8 mouse cellular contexts compared by ENCODE assay signal in genomic region chr8:86585118-86585517, GRCm38 (mm10). TPM values are rescaled to one million over a fixed set of nuclear protein-coding genes. Genes with fewer than 3 reads are reported as not detected.
DNase-seq lines count a peak whose midpoint lies in the region; ATAC-seq and TF ChIP-seq lines count a peak whose summit lies in the region.

No protein-coding gene starts in this region.

- H3ac ChIP-seq in myocyte (ENCODE audit: control insufficient read depth, insufficient read length): no peak overlapping the region

- H3K4me3 ChIP-seq in erythroblast, embryonic 14.5 days (replicated peaks): peak overlapping the region; percentile 56
- peak overlapping the region; percentile 57 for H3K4me3 ChIP-seq in heart, embryonic 13.5 days
- H3K4me3 ChIP-seq in kidney, postnatal 0 days (replicated peaks; ENCODE audit: low read depth, low read length): peak overlapping the region; percentile 29
- peak overlapping the region; percentile 52 for H3K4me3 ChIP-seq in liver, embryonic 11.5 days (ENCODE audit: low read depth, low read length)
- no peak overlapping the region for H3K4me3 ChIP-seq in myocyte

- no peaks in the 10 kb centered on the region for H3K79me2 ChIP-seq in myocyte (ENCODE audit: control insufficient read depth, insufficient read depth)

- peaks cover 9% of the 10 kb centered on the region for H3K4me1 ChIP-seq in erythroblast, embryonic 14.5 days (ENCODE audit: control insufficient read depth)
- H3K4me1 ChIP-seq in heart, embryonic 13.5 days: peaks cover 5% of the 10 kb centered on the region; the same call in 1 of the 2 replicates
- H3K4me1 ChIP-seq in kidney, postnatal 0 days (replicated peaks; ENCODE audit: insufficient read depth, low read length): no peaks in the 10 kb centered on the region
- H3K4me1 ChIP-seq in liver, embryonic 11.5 days (replicated peaks; ENCODE audit: control insufficient read depth, insufficient read depth, low read length): no peaks in the 10 kb centered on the region

- TF ChIP-seq POLR2A in myocyte (IDR thresholded peaks at IDR 0.05; ENCODE audit: insufficient read length, low read depth): no peak

- peak overlapping the region; percentile 72 for H3K9ac ChIP-seq in heart, embryonic 13.5 days
- H3K9ac ChIP-seq in kidney, postnatal 0 days (ENCODE audit: low read depth, low read length): no peak overlapping the region
- no peak overlapping the region; the same call in 1 of the 2 replicates for H3K9ac ChIP-seq in liver, embryonic 11.5 days (ENCODE audit: low read depth, low read length)

- peak; percentile 87 for DNase-seq in CD4-positive, CD25-positive, alpha-beta regulatory T cell, adult 2 months (ENCODE audit: low read depth, low spot score)
- peak; percentile 79 for DNase-seq in brain, embryonic 18.5 days (ENCODE audit: low read depth, low spot score)
- DNase-seq in kidney, postnatal 0 days (ENCODE audit: low spot score): peak; percentile 95
- peak; percentile 71 for DNase-seq in liver, embryonic 11.5 days (ENCODE audit: low spot score)
- peak; percentile 65 to 83 for DNase-seq in spleen, postnatal 4 days (ENCODE audit: low spot score in 2 of 2)

- peaks cover 2% of the 10 kb centered on the region; the same call in 1 of the 2 replicates for H3K27me3 ChIP-seq in erythroblast, embryonic 14.5 days (ENCODE audit: control insufficient read depth)
- H3K27me3 ChIP-seq in heart, embryonic 13.5 days (replicated peaks): no peaks in the 10 kb centered on the region
- no peaks in the 10 kb centered on the region for H3K27me3 ChIP-seq in kidney, postnatal 0 days (ENCODE audit: insufficient read depth, low read length)
- no peaks in the 10 kb centered on the region for H3K27me3 ChIP-seq in liver, embryonic 11.5 days (replicated peaks; ENCODE audit: control insufficient read depth, insufficient read depth, low read length)
- H3K27me3 ChIP-seq in myocyte (ENCODE audit: control insufficient read depth, insufficient read depth, insufficient read length): peaks cover 10% of the 10 kb centered on the region

- no peaks in the 10 kb centered on the region for H3K9me3 ChIP-seq in erythroblast, embryonic 14.5 days (ENCODE audit: control insufficient read depth, low read length)
- H3K9me3 ChIP-seq in heart, embryonic 13.5 days: no peaks in the 10 kb centered on the region
- H3K9me3 ChIP-seq in kidney, postnatal 0 days (replicated peaks; ENCODE audit: low read length): no peaks in the 10 kb centered on the region
- H3K9me3 ChIP-seq in liver, embryonic 11.5 days (ENCODE audit: control insufficient read depth, low read length): no peaks in the 10 kb centered on the region

- H3K4me2 ChIP-seq in heart, embryonic 13.5 days: peak overlapping the region; percentile 85
- peak overlapping the region; percentile 70 for H3K4me2 ChIP-seq in kidney, postnatal 0 days (ENCODE audit: low read length)
- H3K4me2 ChIP-seq in liver, embryonic 11.5 days: peak overlapping the region; percentile 84
- H3K4me2 ChIP-seq in myocyte (ENCODE audit: low read depth): peak overlapping the region; percentile 87

- H3K36me3 ChIP-seq in erythroblast, embryonic 14.5 days (ENCODE audit: control insufficient read depth): no peaks in the 10 kb centered on the region
- H3K36me3 ChIP-seq in heart, embryonic 13.5 days: no peaks in the 10 kb centered on the region
- H3K36me3 ChIP-seq in kidney, postnatal 0 days (ENCODE audit: insufficient read depth, low read length): no peaks in the 10 kb centered on the region
- no peaks in the 10 kb centered on the region for H3K36me3 ChIP-seq in liver, embryonic 11.5 days (ENCODE audit: control insufficient read depth, insufficient read depth, low read length)
- no peaks in the 10 kb centered on the region for H3K36me3 ChIP-seq in myocyte (ENCODE audit: control insufficient read depth, insufficient read depth)

- TF ChIP-seq CTCF in kidney, postnatal 0 days (IDR thresholded peaks at IDR 0.05; ENCODE audit: low read depth): peak; percentile 86

- H3K27ac ChIP-seq in heart, embryonic 13.5 days (replicated peaks): no peak overlapping the region
- H3K27ac ChIP-seq in kidney, postnatal 0 days: no peak overlapping the region
- no peak overlapping the region for H3K27ac ChIP-seq in liver, embryonic 11.5 days (ENCODE audit: low read depth, low read length)

- ATAC-seq in heart, embryonic 13.5 days (ENCODE audit: extremely low read depth, insufficient number of reproducible peaks, low FRiP score, low TSS enrichment): no peak; the same call in 1 of the 2 replicates
- 0 out of 2 replicates have a peak, but pooled peaks have one; percentile 53 for ATAC-seq in kidney, postnatal 0 days (replicated peaks; ENCODE audit: low FRiP score, low read depth)
- ATAC-seq in liver, embryonic 11.5 days (replicated peaks; ENCODE audit: low FRiP score): peak; percentile 62

- WGBS in heart, embryonic 13.5 days: 8% methylated on average over 11 of the region's 11 CpGs
- WGBS in kidney, postnatal 0 days: 3% methylated on average over 11 of the region's 11 CpGs
- 6% methylated on average over 11 of the region's 11 CpGs for WGBS in liver, embryonic 11.5 days

TF ChIP-seq in myocyte, 11 proteins besides CTCF, POLR2A, EP300 and RAD21:
- TF ChIP-seq CEBPB (IDR thresholded peaks at IDR 0.05; ENCODE audit: insufficient read depth, poor library complexity, severe bottlenecking) (no peak), TCF3 (IDR thresholded peaks at IDR 0.05; ENCODE audit: insufficient read length, low read depth) (no peak), MYOG (IDR thresholded peaks at IDR 0.05; ENCODE audit: control insufficient read depth in 1 of 3, insufficient read depth in 1 of 3, insufficient read length in 2 of 3, low read depth in 2 of 3) (no peak), POLR2AphosphoS2 (IDR thresholded peaks at IDR 0.05; ENCODE audit: insufficient read length, low read depth) (no peak), MAX (IDR thresholded peaks at IDR 0.05; ENCODE audit: low read depth) (no peak), REST (IDR thresholded peaks at IDR 0.05; ENCODE audit: insufficient read depth, insufficient read length) (no peak), E2F4 (IDR thresholded peaks at IDR 0.05; ENCODE audit: insufficient read depth) (no peak), TCF12 (IDR thresholded peaks at IDR 0.05; ENCODE audit: insufficient read depth, poor library complexity, severe bottlenecking) (no peak), MYOD1 (IDR thresholded peaks at IDR 0.05; ENCODE audit: control insufficient read depth in 1 of 3, insufficient read length in 2 of 3, low read depth in 2 of 3) (no peak), SRF (IDR thresholded peaks at IDR 0.05; ENCODE audit: control insufficient read depth, insufficient read length, low read depth) (no peak)

RNA-seq across cellular contexts. Expression of gene Abcc12, which starts 4.6 kb away (rescaled TPM):
- polyA plus RNA-seq in erythroblast, embryonic 14.5 days (2012): not detected in 2 replicates
- polyA plus RNA-seq in heart, embryonic 13.5 days (2015; fragmentation: Nextera tagmentation; extraction: Ambion mirVana): not detected in 2 replicates
- 0.04 TPM in 1 of 2 replicates, not detected in the other for polyA plus RNA-seq in kidney, postnatal 0 days (2015; fragmentation: Nextera tagmentation; extraction: Ambion mirVana)
- not detected in 2 replicates for polyA plus RNA-seq in liver, embryonic 11.5 days (2014; fragmentation: Nextera tagmentation; extraction: Ambion mirVana)
- not detected for polyA plus RNA-seq in myocyte (2012; fragmentation: generic; extraction: Trizol)

RNA-seq across cellular contexts. Expression of gene Lonp2, which starts 38.7 kb away (rescaled TPM):
- polyA plus RNA-seq in erythroblast, embryonic 14.5 days (2012): 1.4 and 2.1 TPM in 2 replicates
- 53.7 and 56.7 TPM in 2 replicates for polyA plus RNA-seq in heart, embryonic 13.5 days (2015; fragmentation: Nextera tagmentation; extraction: Ambion mirVana)
- 67.7 and 67.9 TPM in 2 replicates for polyA plus RNA-seq in kidney, postnatal 0 days (2015; fragmentation: Nextera tagmentation; extraction: Ambion mirVana)
- 50.3 and 60.6 TPM in 2 replicates for polyA plus RNA-seq in liver, embryonic 11.5 days (2014; fragmentation: Nextera tagmentation; extraction: Ambion mirVana)
- 31.4 TPM for polyA plus RNA-seq in myocyte (2012; fragmentation: generic; extraction: Trizol)

Comparison
In these comparisons a context has a peak if more than half of its experiments do, and no peak if none do; other contexts are left out.
1. RNA of gene Lonp2, which starts 38.7 kb away (polyA plus RNA-seq): 67.7 to 67.9 TPM in kidney, postnatal 0 days, 53.7 to 56.7 TPM in heart, embryonic 13.5 days, 50.3 to 60.6 TPM in liver, embryonic 11.5 days and 31.4 TPM in myocyte (single experiment); 1.4 to 2.1 TPM in erythroblast, embryonic 14.5 days; every median in the first group is over 10 times any median in the second.
2. Peak in every context shown above with its lines, with median percentiles within 50 percentile points of each other: DNase-seq and H3K4me2 ChIP-seq.